Mouse (Mus musculus) neural tube, embryonic 11.5 days (tissue): Measurements from ENCODE around the gene Larp1. TPM values are rescaled to one million over a fixed set of nuclear protein-coding genes. Genes with fewer than 3 reads are reported as not detected.

Experiments used
- ATAC-seq: fragments of 200-750 bp; cut with Nextera tagmentation; 2 replicates; pipeline ENCODE4 v1.8.0; 2017; ENCODE audit warnings: moderate number of reproducible peaks, mild to moderate bottlenecking, moderate TSS enrichment, moderate library complexity; ENCODE audit not compliant: insufficient read depth, low FRiP score, low TSS enrichment
- DNase-seq: peaks from one replicate; pipeline ENCODE4 v3.0.0-alpha.2; 2015; ENCODE audit warnings: low spot score
- H3K27ac ChIP-seq: fragments of 300-500 bp; sonication (generic); 2 replicates; pipeline ENCODE4 v1.5.1; 2014; ENCODE audit warnings: low read depth, mild to moderate bottlenecking, low read length
- H3K27me3 ChIP-seq: fragments of 300-500 bp; sonication (generic); 2 replicates; pipeline ENCODE4 v1.6.1; 2014; ENCODE audit warnings: mild to moderate bottlenecking, low read length, mixed read lengths; ENCODE audit not compliant: control insufficient read depth, insufficient read depth
- H3K36me3 ChIP-seq: fragments of 300-500 bp; sonication (generic); 2 replicates; pipeline ENCODE4 v1.6.1; 2014; ENCODE audit warnings: mild to moderate bottlenecking, low read length, moderate library complexity, mixed read lengths; ENCODE audit not compliant: control insufficient read depth, insufficient read depth
- H3K4me1 ChIP-seq: fragments of 300-500 bp; sonication (generic); 2 replicates; pipeline ENCODE4 v1.6.1; 2014; ENCODE audit warnings: low read length, mixed read lengths; ENCODE audit not compliant: control insufficient read depth, insufficient read depth
- H3K4me2 ChIP-seq: fragments of 300-500 bp; sonication (generic); 2 replicates; pipeline ENCODE4 v1.6.1; 2014; ENCODE audit warnings: low read depth, mild to moderate bottlenecking, moderate library complexity
- H3K4me3 ChIP-seq: fragments of 300-500 bp; sonication (generic); 2 replicates; pipeline ENCODE4 v1.5.1; 2014; ENCODE audit warnings: low read depth, low read length
- H3K9ac ChIP-seq: fragments of 300-500 bp; sonication (generic); 2 replicates; pipeline ENCODE4 v1.6.1; 2014; ENCODE audit warnings: mild to moderate bottlenecking, low read length
- H3K9me3 ChIP-seq: fragments of 300-500 bp; sonication (generic); 2 replicates; pipeline ENCODE4 v1.6.1; 2016; ENCODE audit warnings: low read length; ENCODE audit not compliant: control insufficient read depth
- WGBS: fragments of 180-500 bp; shearing (Covaris S2); extraction: QIAGEN DNeasy Blood & Tissue Kit; methylation state at CpG from one replicate; pipeline ENCODE4 v1.1.7; 2014; 5-methylcytosine and 5-hydroxymethylcytosine counted together
- polyA plus RNA-seq: library from polyadenylated mRNA; unstranded; fragments of >200 nt; fragmentation: Nextera tagmentation; extraction: Ambion mirVana; gene quantifications from 2 replicates; pipeline ENCODE4 v1.2.1, GENCODE M21; 2014

The Larp1 gene
- polyA plus RNA-seq, 1 experiment from 2014 or later: 22.7 TPM

DNA sequence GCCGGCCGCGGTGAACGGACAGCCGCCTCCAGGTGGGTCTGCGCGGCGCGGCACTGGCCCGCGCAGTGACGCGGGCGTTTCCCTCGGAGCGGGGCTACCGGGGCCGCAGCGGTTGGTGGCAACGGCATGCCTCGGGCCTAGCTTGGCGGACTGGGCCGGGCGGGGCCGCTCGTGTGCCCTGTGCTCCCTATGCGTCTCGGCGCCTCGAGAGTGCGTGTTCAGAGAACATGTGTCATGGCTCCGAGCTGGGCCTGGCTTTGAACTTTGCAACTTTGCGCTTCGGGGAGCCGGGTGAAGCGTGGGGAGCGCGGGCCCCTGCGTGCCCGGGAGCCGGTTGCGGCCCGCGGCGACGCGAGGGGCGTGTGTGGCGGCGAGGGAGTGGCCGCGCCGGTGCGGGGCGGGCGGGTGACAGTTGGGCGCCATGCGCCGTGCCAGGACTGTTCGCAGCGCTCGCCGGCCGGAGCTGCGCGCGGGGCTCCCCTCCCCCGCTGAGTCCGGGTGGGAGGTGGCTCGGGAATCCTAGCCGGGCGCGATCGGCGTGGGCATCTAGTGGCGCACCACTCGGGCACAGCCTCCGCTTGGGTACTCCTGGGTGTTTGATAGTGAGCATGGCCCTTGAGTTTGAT lies 765 bp downstream of the Larp1 start:
- Histone ChIP-seq H3K27me3 (no peaks in the 10 kb centered on the region), H3K9ac (peak overlapping the region; percentile 93), H3K4me1 (peaks cover 13% of the 10 kb centered on the region; the same call in 1 of the 2 replicates), H3K27ac (peak overlapping the region; percentile 83), H3K4me3 (peak overlapping the region; percentile 95), H3K9me3 (no peaks in the 10 kb centered on the region), H3K36me3 (no peaks in the 10 kb centered on the region), H3K4me2 (peak overlapping the region; percentile 81)
- peak; percentile 52 for DNase-seq
- WGBS: 0% methylated on average over 57 of the region's 78 CpGs
- peak; percentile 71 for ATAC-seq

DNA sequence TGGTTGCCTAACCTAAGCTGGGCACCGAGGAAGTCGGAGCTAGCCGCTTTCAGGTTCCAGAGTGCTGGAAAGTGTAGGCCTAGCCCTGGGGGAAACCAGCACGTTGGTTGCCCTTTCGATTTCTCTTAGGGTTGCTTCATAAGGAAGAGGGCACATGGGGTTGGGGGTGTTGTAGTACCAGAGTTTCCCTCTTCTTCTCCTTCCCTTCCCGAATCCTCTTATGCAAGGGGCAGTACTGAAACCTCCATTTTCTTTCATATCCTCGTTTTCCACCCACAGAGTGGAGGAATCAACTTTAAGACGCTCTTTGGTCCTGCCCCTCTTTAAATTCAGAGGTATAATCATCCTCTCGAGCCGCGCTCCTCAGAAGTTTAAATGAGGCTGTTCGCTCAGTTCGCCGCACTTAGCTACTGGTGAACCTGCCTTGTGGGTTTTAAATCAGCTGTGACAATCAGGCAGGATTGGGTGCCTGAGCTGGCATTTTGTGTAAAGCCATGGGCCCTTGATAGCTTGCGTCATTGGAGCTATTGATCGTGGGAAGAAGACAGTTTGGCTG lies 1.4 kb downstream of the Larp1 start:
- Histone ChIP-seq H3K9ac (peak overlapping the region; percentile 93), H3K36me3 (no peaks in the 10 kb centered on the region), H3K4me3 (peak overlapping the region; percentile 95), H3K4me2 (peak overlapping the region; percentile 81), H3K27ac (no peak overlapping the region), H3K4me1 (peaks cover 13% of the 10 kb centered on the region; the same call in 1 of the 2 replicates), H3K9me3 (no peaks in the 10 kb centered on the region), H3K27me3 (no peaks in the 10 kb centered on the region)
- 2% methylated on average over 16 of the region's 16 CpGs for WGBS
- no peak for ATAC-seq
- DNase-seq: peak; percentile 18

DNA sequence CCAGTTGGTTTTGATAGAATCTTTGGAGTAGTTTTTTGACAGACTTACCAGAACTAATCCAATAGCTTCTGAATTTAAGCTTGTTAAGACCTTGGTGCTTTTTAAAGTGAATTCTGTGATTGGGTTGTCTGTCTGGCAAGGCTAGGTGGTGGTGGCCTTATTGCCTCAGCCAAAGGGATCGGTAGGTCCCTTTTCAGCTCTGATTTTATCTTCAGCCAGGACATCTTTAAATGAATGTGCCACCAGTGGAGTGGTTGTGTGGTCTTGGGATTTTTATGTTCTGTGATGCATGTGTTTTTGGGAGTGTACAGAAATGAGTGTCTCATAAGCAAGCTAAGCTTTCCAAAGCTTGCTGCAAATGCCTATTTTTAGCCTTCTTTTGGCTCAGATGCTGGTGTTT lies 2.1 kb downstream of the Larp1 start:
- no peaks in the 10 kb centered on the region for H3K27me3 ChIP-seq
- peaks cover 13% of the 10 kb centered on the region; the same call in 1 of the 2 replicates for H3K4me1 ChIP-seq
- no peak for ATAC-seq
- peak overlapping the region; percentile 95 for H3K4me3 ChIP-seq
- WGBS: 52% methylated on average over 1 of the region's 1 CpGs
- H3K9ac ChIP-seq: no peak overlapping the region; the same call in 1 of the 2 replicates
- no peaks in the 10 kb centered on the region for H3K9me3 ChIP-seq
- no peak for DNase-seq
- H3K4me2 ChIP-seq: peak overlapping the region; percentile 81
- H3K27ac ChIP-seq: no peak overlapping the region
- H3K36me3 ChIP-seq: no peaks in the 10 kb centered on the region

DNA sequence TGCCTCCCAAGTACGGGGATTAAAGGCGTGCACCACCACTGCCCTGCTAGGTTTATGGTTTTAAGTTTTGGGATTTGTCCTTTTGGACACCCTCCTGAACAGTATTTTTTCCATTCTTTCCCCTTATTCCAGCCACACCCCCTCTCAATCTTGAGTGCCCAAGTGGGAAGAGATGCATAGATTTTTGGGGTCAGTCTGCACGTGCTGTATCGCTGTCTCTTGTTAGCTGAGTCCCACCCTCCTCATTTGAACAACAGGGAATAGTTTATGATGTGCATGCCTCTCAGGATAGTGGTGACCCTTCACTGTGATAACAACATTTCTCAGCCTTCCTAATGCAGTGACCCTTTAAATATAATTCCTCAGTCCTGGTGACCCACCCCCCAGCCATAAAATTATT lies 2.9 kb downstream of the Larp1 start:
- Histone ChIP-seq H3K4me2 (no peak overlapping the region), H3K9me3 (no peaks in the 10 kb centered on the region), H3K4me3 (no peak overlapping the region), H3K27ac (no peak overlapping the region), H3K27me3 (no peaks in the 10 kb centered on the region), H3K4me1 (peaks cover 13% of the 10 kb centered on the region; the same call in 1 of the 2 replicates), H3K36me3 (no peaks in the 10 kb centered on the region), H3K9ac (no peak overlapping the region)
- no peak for ATAC-seq
- no peak for DNase-seq
- WGBS: 83% methylated on average over 4 of the region's 4 CpGs

DNA sequence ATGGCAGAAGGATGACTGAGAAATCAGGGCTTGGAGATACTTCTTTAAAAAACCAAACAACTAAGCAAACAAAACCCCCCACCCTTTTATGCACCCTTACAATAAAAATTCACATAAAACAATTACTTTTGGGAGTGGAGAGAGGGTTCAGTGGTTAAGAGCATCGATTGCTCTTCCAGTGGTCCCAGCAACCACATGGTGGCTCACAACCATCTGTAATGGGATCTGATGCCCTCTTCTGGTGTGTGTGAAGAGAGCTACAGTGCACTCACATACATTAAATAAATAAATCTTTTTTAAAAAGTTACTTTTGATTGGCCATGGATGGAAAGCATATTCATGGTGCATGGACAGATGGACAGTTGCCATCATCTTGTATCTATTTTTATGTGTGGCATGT lies 3.8 kb downstream of the Larp1 start:
- Histone ChIP-seq H3K4me3 (no peak overlapping the region), H3K4me2 (no peak overlapping the region), H3K4me1 (peaks cover 13% of the 10 kb centered on the region; the same call in 1 of the 2 replicates), H3K9ac (no peak overlapping the region), H3K27ac (no peak overlapping the region), H3K9me3 (no peaks in the 10 kb centered on the region), H3K27me3 (no peaks in the 10 kb centered on the region), H3K36me3 (no peaks in the 10 kb centered on the region)
- ATAC-seq (no peak), DNase-seq (no peak)
- 79% methylated on average over 1 of the region's 1 CpGs for WGBS

DNA sequence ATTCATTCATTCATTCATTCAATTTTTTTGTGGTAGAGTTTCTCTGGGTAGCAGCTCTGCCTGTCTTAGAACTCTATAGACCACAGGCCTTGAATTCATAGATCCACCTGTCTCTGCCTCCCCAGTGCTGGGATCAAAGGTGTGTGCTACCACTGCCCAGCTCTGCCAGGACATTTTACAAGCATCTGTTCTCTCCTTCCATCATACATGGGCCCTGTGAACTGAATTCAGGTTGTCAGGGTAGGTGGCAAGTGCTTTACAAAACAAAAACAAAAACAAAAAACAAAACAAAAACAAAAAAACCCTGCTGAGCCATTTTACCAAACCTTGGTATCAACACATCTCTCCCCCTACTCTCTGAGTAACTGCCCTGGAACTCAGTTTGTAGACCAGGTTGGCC lies 4.2 kb downstream of the Larp1 start:
- no peak overlapping the region for H3K4me2 ChIP-seq
- no peak overlapping the region for H3K9ac ChIP-seq
- no peaks in the 10 kb centered on the region for H3K9me3 ChIP-seq
- no peak overlapping the region for H3K4me3 ChIP-seq
- no peak for DNase-seq
- no peaks in the 10 kb centered on the region for H3K27me3 ChIP-seq
- no peak overlapping the region for H3K27ac ChIP-seq
- peaks cover 13% of the 10 kb centered on the region; the same call in 1 of the 2 replicates for H3K4me1 ChIP-seq
- ATAC-seq: no peak
- no peaks in the 10 kb centered on the region for H3K36me3 ChIP-seq

DNA sequence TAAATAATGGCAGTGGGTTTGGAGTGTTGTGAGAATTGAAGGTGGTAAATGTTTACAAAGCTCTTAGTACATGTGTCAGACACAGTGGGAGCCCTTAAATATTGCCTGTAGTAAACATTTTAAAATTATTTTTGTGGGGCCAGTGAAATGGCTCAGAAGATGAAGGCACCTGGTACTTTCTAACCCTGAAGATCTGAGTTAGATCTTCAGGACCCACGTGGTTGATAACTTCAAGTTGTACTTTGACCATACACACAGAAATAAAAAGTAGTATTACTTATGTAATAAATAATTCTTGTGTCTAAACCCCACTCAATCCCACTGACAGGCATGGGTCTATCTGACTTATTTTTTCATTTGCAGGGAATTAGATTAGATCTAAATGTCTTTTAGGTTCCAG lies 5.7 kb downstream of the Larp1 start:
- no peak overlapping the region for H3K9ac ChIP-seq
- 80% methylated on average over 1 of the region's 1 CpGs for WGBS
- no peaks in the 10 kb centered on the region for H3K27me3 ChIP-seq
- no peaks in the 10 kb centered on the region for H3K9me3 ChIP-seq
- H3K4me2 ChIP-seq: no peak overlapping the region
- ATAC-seq: no peak
- no peak overlapping the region for H3K27ac ChIP-seq
- DNase-seq: no peak
- no peaks in the 10 kb centered on the region for H3K36me3 ChIP-seq
- H3K4me1 ChIP-seq: peaks cover 13% of the 10 kb centered on the region; the same call in 1 of the 2 replicates
- H3K4me3 ChIP-seq: no peak overlapping the region

DNA sequence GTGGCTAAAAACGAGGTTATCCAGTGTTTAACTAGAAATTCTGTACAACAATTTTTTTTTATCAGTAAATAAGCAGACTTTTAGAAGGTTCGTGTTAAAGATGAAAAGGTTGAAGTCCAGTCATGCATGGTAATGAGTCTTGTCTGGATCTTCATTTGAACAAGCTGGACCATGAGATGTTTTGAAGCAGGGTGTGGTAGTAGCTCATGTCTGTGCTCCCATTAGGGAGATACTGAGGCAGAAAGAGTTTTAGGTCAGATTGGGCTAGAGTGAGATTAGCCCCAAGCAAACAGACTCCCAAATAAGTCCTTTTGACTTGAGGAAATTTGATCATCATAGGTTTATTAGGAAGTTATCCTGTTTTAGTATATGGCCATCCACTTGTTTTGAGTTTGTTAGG lies 6.5 kb downstream of the Larp1 start:
- H3K4me3 ChIP-seq: no peak overlapping the region
- H3K27me3 ChIP-seq: no peaks in the 10 kb centered on the region
- H3K36me3 ChIP-seq: no peaks in the 10 kb centered on the region
- no peaks in the 10 kb centered on the region for H3K9me3 ChIP-seq
- WGBS: 78% methylated on average over 2 of the region's 2 CpGs
- H3K27ac ChIP-seq: no peak overlapping the region
- no peak for DNase-seq
- ATAC-seq: no peak
- no peak overlapping the region for H3K4me2 ChIP-seq
- H3K4me1 ChIP-seq: peaks cover 10% of the 10 kb centered on the region; the same call in 1 of the 2 replicates
- no peak overlapping the region for H3K9ac ChIP-seq

DNA sequence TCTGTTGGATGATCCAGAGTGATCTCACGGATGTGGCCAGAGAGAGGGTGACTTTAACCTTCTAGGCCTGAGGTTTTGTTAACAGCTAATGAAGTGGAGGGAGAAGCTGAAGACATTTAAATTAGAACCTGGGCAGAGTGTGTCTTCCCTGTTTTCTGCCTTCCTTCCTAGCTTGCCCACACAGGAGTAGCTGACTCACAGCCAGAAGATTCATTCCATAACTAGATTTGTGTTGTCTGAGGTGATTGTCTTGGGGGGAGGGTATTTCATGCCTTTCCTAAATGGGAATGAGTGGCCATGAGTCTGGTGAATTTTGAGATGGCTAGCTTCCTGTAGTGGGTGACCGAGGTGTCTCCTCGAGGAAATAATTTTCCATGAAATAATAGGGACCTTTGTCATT lies 7.5 kb downstream of the Larp1 start:
- ATAC-seq: no peak
- H3K36me3 ChIP-seq: no peaks in the 10 kb centered on the region
- no peak overlapping the region for H3K4me2 ChIP-seq
- no peak overlapping the region for H3K27ac ChIP-seq
- H3K9me3 ChIP-seq: no peaks in the 10 kb centered on the region
- no peaks in the 10 kb centered on the region for H3K4me1 ChIP-seq
- no peak for DNase-seq
- H3K27me3 ChIP-seq: no peaks in the 10 kb centered on the region
- WGBS: 71% methylated on average over 3 of the region's 3 CpGs
- H3K9ac ChIP-seq: no peak overlapping the region
- no peak overlapping the region for H3K4me3 ChIP-seq
